Mouse (Mus musculus) forebrain, embryonic 14.5 days (tissue): ENCODE data around the gene Tbx10. TPM values are rescaled to one million over a fixed set of nuclear protein-coding genes. Genes with fewer than 3 reads are reported as not detected.
"Not testable (repeated sequence)": the region's sequence is repeated elsewhere in the genome, so short reads cannot be mapped to it uniquely, and the experiment has no call there.

Source experiments
- ATAC-seq: fragments of 200-750 bp; cut with Nextera tagmentation; 2 replicates; pipeline ENCODE4 v1.8.0; 2017; ENCODE audit warnings: mild to moderate bottlenecking, moderate library complexity
- DNase-seq: peaks from one replicate; pipeline ENCODE4 v3.0.0-alpha.2; 2015; ENCODE audit warnings: low spot score
- H3K27ac ChIP-seq: fragments of 300-500 bp; sonication (generic); 2 replicates; pipeline ENCODE4 v1.5.1; 2014; ENCODE audit warnings: low read depth, mild to moderate bottlenecking, control low read depth, low read length, moderate library complexity
- H3K27me3 ChIP-seq: fragments of 300-500 bp; sonication (generic); replicated peaks from 2 replicates; pipeline ENCODE4 v1.6.1; 2014; ENCODE audit warnings: low read length, control low read depth, mixed read lengths; ENCODE audit not compliant: control insufficient read depth, insufficient read depth
- H3K36me3 ChIP-seq: fragments of 300-500 bp; sonication (generic); 2 replicates; pipeline ENCODE4 v1.6.1; 2014; ENCODE audit warnings: low read length, control low read depth; ENCODE audit not compliant: control insufficient read depth, insufficient read depth
- H3K4me1 ChIP-seq: fragments of 300-500 bp; sonication (generic); 2 replicates; pipeline ENCODE4 v1.6.1; 2014; ENCODE audit warnings: antibody characterized with exemption, low read length, control low read depth; ENCODE audit not compliant: control insufficient read depth, insufficient read depth
- H3K4me2 ChIP-seq: fragments of 300-500 bp; sonication (generic); 2 replicates; pipeline ENCODE4 v1.6.1; 2014; ENCODE audit warnings: mild to moderate bottlenecking, control low read depth, low read length
- H3K4me3 ChIP-seq: fragments of 300-500 bp; sonication (generic); 2 replicates; pipeline ENCODE4 v1.5.1; 2014; ENCODE audit warnings: low read depth, low read length, control low read depth
- H3K9ac ChIP-seq: fragments of 300-500 bp; sonication (generic); 2 replicates; pipeline ENCODE4 v1.6.1; 2014; ENCODE audit warnings: mild to moderate bottlenecking, low read length, control low read depth, moderate library complexity
- H3K9me3 ChIP-seq: fragments of 300-500 bp; sonication (generic); replicated peaks from 2 replicates; pipeline ENCODE4 v1.6.1; 2016; ENCODE audit warnings: low read length, control low read depth, mixed read lengths; ENCODE audit not compliant: control insufficient read depth
- WGBS: fragments of 180-500 bp; shearing (Covaris S2); extraction: QIAGEN DNeasy Blood & Tissue Kit; methylation state at CpG from one replicate; pipeline ENCODE4 v1.1.7; 2014; 5-methylcytosine and 5-hydroxymethylcytosine counted together
- polyA plus RNA-seq: library from polyadenylated mRNA; unstranded; fragments of >200 nt; fragmentation: Nextera tagmentation; extraction: Ambion mirVana; gene quantifications from 2 replicates; pipeline ENCODE4 v1.2.1, GENCODE M21; 2014

Gene Tbx10
- polyA plus RNA-seq, 1 experiment from 2014 or later: not detected

- H3K36me3 ChIP-seq: not testable (repeated sequence)
- 22% methylated on average over 7 of the region's 8 CpGs for whole genome bisulfite sequencing
- peak; percentile 36 for ATAC-seq
These were observed 44.7 kb downstream of the Tbx10 start for GRCm38 (mm10) chr19:4037154-4037787.

DNA sequence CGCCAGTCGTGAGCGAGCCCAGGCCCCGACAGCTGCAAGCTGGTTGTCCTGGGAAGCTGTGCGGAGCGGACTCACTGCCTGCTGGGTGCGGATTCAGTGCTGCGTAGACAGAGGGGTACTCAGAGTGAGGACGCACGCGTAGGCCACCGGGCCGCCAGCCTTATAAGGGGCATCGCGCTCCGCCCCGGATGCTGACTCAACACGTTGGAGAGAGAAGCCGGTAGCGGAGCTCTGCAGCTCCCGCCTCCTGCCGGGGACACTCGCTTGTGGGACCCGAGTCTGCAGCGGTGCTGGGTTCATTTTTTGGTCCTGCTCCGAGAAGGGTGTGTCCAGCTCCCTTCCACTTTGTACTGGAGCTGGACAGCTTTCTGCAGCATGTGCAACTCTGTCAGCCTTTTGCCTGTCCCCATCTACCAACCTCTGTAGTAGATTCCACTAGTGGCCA, 45.3 kb downstream of the Tbx10 start, which contains the start of gene Gstp1:
Gstp1 (minus strand) TSS at position 198 of the 445 bp plus-strand sequence.
- peak; percentile 84 for DNase-seq
- H3K27me3 ChIP-seq: no peaks in the 10 kb centered on the region
- no peaks in the 10 kb centered on the region for H3K9me3 ChIP-seq
- H3K36me3 ChIP-seq: 0 out of 2 replicates have a peak, but pooled peaks cover 2% of the 10 kb centered on the region
- H3K9ac ChIP-seq: peak within 1 kb of the TSS; percentile 77
- H3K4me1 ChIP-seq: peaks cover 2% of the 10 kb centered on the region; the same call in 1 of the 2 replicates
- H3K27ac ChIP-seq: peak within 1 kb of the TSS; percentile 44; the same call in 1 of the 2 replicates
- H3K4me3 ChIP-seq: peak within 1 kb of the TSS; percentile 55
- peak within 1 kb of the TSS; percentile 67 for H3K4me2 ChIP-seq
- WGBS: under 1% methylated on average over 26 of the region's 26 CpGs
- ATAC-seq: peak; percentile 91

More at GRCm38 (mm10) chr19:4037154-4037787, 44.7 kb downstream of the Tbx10 start:
- not testable (repeated sequence) for H3K27me3 ChIP-seq, DNase-seq, H3K9me3 ChIP-seq, H3K4me1 ChIP-seq
- Histone ChIP-seq H3K4me3 (peak overlapping the region; percentile 55), H3K4me2 (peak overlapping the region; percentile 67), H3K27ac (peak overlapping the region; percentile 44; the same call in 1 of the 2 replicates), H3K9ac (peak overlapping the region; percentile 77)

GRCm38 (mm10) chr19:4040941-4041340, 48.4 kb downstream of the Tbx10 start:
- H3K4me1 ChIP-seq, H3K4me2 ChIP-seq, DNase-seq, H3K4me3 ChIP-seq, H3K27me3 ChIP-seq, H3K9ac ChIP-seq, H3K36me3 ChIP-seq, ATAC-seq, H3K9me3 ChIP-seq, H3K27ac ChIP-seq: not testable (repeated sequence)
- WGBS: 86% methylated on average over 5 of the region's 5 CpGs

GRCm38 (mm10) chr19:4041500-4041899, 48.9 kb downstream of the Tbx10 start:
- DNase-seq: not testable (repeated sequence)

DNA sequence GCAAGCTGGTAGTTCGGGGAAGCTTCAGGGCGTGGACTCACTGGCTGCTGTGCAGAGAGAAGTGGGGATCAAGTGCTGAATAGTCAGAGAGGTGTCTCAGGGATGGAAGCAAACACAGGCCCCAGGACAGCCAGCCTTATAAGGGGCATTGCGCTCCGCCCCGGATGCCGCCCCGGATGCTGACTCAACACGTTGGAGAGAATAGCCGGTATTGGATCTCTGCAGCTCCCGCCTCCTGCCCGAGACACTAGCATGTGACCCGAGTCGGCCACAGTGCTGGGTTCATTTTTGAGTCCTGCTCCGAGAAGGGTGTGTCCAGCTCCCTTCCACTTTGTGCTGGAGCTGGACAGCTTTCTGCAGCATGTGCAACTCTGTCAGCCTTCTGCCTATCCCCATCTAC, 49.6 kb downstream of the Tbx10 start:
- WGBS: 77% methylated on average over 14 of the region's 14 CpGs
- ATAC-seq (no peak), DNase-seq (no peak)
- Histone ChIP-seq H3K27ac (no peak overlapping the region), H3K9ac (no peak overlapping the region), H3K36me3 (no peaks in the 10 kb centered on the region), H3K4me2 (no peak overlapping the region), H3K4me1 (peaks cover 2% of the 10 kb centered on the region; the same call in 1 of the 2 replicates), H3K27me3 (no peaks in the 10 kb centered on the region), H3K9me3 (no peaks in the 10 kb centered on the region), H3K4me3 (no peak overlapping the region)

More at GRCm38 (mm10) chr19:4041500-4041899, 48.9 kb downstream of the Tbx10 start:
- not testable (repeated sequence) for ATAC-seq, H3K4me1 ChIP-seq, H3K27ac ChIP-seq, H3K27me3 ChIP-seq, H3K4me3 ChIP-seq, H3K9ac ChIP-seq, H3K36me3 ChIP-seq, H3K4me2 ChIP-seq, H3K9me3 ChIP-seq
- 84% methylated on average over 3 of the region's 4 CpGs for WGBS

DNA sequence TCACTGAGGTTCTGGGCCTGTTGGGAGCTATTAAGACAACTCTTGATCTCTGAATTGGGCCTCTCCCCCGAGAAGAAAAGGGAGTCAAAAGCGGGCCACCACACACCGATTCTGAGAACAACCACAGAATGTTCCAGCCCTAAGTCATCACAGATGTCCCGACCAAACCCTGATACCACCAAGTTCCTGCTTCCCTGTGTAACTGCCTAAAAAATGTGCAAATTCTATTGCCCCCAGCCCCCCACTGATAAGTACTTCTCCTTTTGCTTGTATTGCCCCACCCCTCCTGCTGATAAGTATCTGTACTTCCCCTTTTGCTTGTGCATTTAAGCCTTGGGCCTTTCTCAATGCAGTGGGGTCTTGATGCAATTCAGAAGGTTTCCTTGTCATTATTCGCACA, 51.6 kb downstream of the Tbx10 start:
- not testable (repeated sequence) for H3K4me2 ChIP-seq, DNase-seq
- WGBS: 88% methylated on average over 5 of the region's 5 CpGs

DNA sequence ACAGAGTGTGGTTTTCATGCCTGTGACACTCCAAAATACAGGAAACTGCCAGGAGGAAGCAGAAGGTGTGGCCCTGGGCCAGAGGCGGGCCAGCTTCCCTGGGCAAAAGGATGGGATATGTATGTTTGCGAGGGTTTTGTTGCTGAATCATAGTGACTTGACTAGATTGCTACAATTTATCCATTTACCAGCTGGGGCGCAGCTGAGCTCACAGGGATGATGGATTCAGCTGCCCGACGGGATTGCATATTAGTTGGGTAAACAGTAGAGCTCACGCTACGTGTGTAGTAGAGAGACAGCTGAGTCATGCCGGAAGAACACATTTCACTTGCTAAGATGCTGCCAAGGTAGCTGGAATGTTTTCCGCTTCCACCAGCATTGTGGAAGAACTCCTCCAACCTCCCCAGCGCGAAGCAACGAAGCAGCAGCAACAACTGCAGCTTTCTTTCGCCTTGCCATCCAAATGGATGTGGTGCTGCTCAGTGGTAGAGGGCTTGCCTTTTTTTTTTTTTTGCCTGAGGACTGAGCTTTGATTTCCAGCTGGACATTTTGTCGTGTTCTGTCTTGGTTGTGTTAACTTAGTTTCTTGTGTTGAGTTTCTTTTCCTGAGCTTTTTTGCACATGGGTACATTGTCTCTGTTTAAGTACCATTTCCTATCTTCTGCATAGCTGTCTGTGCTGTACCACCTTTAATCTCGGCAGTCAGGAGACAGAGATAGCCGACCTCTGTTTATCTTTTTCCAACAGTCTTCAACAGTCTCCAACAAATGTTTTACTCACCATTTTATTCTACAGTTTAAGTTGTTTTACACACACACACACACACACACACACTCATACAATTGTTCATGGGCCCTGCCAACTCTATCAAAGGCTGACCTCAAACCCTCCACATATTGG, 53.7 kb downstream of the Tbx10 start, which contains the start of gene Gstp2:
Gstp2 (minus strand) TSS at position 58 of the 900 bp plus-strand sequence.
- DNase-seq: peak; percentile 79
- ATAC-seq: no peak
- Histone ChIP-seq H3K27ac (no peak within 1 kb of the TSS), H3K9ac (no peak within 1 kb of the TSS), H3K9me3 (no peaks in the 10 kb centered on the region), H3K27me3 (no peaks in the 10 kb centered on the region), H3K4me1 (no peaks in the 10 kb centered on the region), H3K4me3 (no peak within 1 kb of the TSS), H3K4me2 (peak within 1 kb of the TSS; percentile 6; the same call in 1 of the 2 replicates), H3K36me3 (no peaks in the 10 kb centered on the region)
- WGBS: 58% methylated on average over 16 of the region's 16 CpGs

More for the DNA sequence above, 51.6 kb downstream of the Tbx10 start:
- not testable (repeated sequence) for H3K27me3 ChIP-seq, H3K27ac ChIP-seq, H3K9ac ChIP-seq, H3K4me3 ChIP-seq, H3K4me1 ChIP-seq, H3K36me3 ChIP-seq, ATAC-seq, H3K9me3 ChIP-seq

DNA sequence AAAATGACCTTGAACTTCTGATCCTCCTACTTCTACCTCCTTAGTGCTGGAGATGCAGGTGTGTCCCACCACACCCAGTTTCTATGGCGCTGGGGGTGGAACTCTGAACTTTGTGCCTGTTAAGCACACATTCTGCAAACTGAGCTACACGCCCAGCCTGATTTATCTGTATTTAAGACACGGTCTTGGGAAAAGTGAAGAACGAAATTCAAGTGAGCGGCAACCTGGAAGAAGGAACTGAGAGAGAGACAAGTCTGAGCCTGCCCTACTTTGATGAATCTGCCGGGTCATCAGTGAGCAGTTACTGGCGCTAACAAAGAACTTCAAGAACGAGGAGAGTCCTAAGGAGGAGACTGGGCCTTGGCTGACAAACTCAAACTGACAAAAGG, 54.3 kb downstream of the Tbx10 start:
- H3K9me3 ChIP-seq: no peaks in the 10 kb centered on the region
- 84% methylated on average over 8 of the region's 8 CpGs for WGBS
- no peak overlapping the region for H3K4me2 ChIP-seq
- DNase-seq: no peak
- H3K36me3 ChIP-seq: no peaks in the 10 kb centered on the region
- H3K9ac ChIP-seq: no peak overlapping the region
- no peak overlapping the region for H3K27ac ChIP-seq
- no peak for ATAC-seq
- no peaks in the 10 kb centered on the region for H3K4me1 ChIP-seq
- H3K27me3 ChIP-seq: no peaks in the 10 kb centered on the region
- H3K4me3 ChIP-seq: no peak overlapping the region
